Mouse (Mus musculus): ENCODE measurements at regions not wholly inside any gene's neighbourhood (a gene's known extent, or its start where the extent isn't known, plus 50 kb on each side); places are given as distances from the start of the nearest gene placed in this dataset.

GRCm38 (mm10) chr5:118354871-118355270, 109.8 kb downstream of the 2410131K14Rik start:
- no peak for ATAC-seq (ENCODE audit: low FRiP score)
- peaks cover 19% of the 10 kb centered on the region for H3K4me1 ChIP-seq
- H3K4me2 ChIP-seq: no peak overlapping the region
- H3K27me3 ChIP-seq (replicated peaks): no peaks in the 10 kb centered on the region
- no peak overlapping the region for H3K9ac ChIP-seq (replicated peaks)
- no peak overlapping the region for H3K4me3 ChIP-seq (replicated peaks)
- WGBS: 59% methylated on average over 3 of the region's 3 CpGs
- no peaks in the 10 kb centered on the region for H3K9me3 ChIP-seq (replicated peaks)
- H3K36me3 ChIP-seq: no peaks in the 10 kb centered on the region
- no peak overlapping the region for H3K27ac ChIP-seq (replicated peaks)

DNA sequence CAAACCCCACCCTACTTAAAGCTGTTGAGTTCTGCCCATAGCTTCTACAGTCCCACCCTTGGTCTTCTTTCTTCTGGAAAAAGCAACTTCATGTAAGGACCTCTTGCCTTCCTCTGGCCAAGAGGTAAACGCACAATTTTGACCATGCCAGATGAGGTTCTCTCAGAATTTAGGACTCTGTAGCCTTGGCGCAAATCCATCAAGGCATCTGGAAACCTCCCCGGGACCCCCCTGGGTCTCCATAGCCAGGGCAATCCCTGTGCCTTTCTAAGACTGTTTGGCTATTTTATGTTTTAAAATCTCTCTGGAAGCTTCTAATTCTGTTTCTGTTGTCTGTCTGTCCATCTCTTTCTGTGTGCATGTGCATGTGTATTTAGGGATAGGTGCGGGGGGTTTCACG, 110.3 kb downstream of the 2410131K14Rik start:
- Histone ChIP-seq H3K27me3 (replicated peaks) (no peaks in the 10 kb centered on the region), H3K4me2 (no peak overlapping the region), H3K36me3 (no peaks in the 10 kb centered on the region), H3K9ac (replicated peaks) (no peak overlapping the region), H3K27ac (replicated peaks) (no peak overlapping the region), H3K4me3 (replicated peaks) (no peak overlapping the region), H3K9me3 (replicated peaks) (no peaks in the 10 kb centered on the region), H3K4me1 (peaks cover 22% of the 10 kb centered on the region)
- ATAC-seq (ENCODE audit: low FRiP score): no peak
- 76% methylated on average over 5 of the region's 5 CpGs for WGBS

GRCm38 (mm10) chr5:118355691-118356337, 110.8 kb downstream of the 2410131K14Rik start:
- H3K9me3 ChIP-seq (replicated peaks): no peaks in the 10 kb centered on the region
- H3K27me3 ChIP-seq (replicated peaks): no peaks in the 10 kb centered on the region
- peaks cover 24% of the 10 kb centered on the region for H3K4me1 ChIP-seq
- H3K4me3 ChIP-seq (replicated peaks): no peak overlapping the region
- 44% methylated on average over 11 of the region's 11 CpGs for WGBS
- peak; percentile 61 for ATAC-seq (ENCODE audit: low FRiP score)
- peak overlapping the region; percentile 60 for H3K27ac ChIP-seq (replicated peaks)
- H3K9ac ChIP-seq (replicated peaks): no peak overlapping the region
- no peak overlapping the region for H3K4me2 ChIP-seq
- H3K36me3 ChIP-seq: no peaks in the 10 kb centered on the region

DNA sequence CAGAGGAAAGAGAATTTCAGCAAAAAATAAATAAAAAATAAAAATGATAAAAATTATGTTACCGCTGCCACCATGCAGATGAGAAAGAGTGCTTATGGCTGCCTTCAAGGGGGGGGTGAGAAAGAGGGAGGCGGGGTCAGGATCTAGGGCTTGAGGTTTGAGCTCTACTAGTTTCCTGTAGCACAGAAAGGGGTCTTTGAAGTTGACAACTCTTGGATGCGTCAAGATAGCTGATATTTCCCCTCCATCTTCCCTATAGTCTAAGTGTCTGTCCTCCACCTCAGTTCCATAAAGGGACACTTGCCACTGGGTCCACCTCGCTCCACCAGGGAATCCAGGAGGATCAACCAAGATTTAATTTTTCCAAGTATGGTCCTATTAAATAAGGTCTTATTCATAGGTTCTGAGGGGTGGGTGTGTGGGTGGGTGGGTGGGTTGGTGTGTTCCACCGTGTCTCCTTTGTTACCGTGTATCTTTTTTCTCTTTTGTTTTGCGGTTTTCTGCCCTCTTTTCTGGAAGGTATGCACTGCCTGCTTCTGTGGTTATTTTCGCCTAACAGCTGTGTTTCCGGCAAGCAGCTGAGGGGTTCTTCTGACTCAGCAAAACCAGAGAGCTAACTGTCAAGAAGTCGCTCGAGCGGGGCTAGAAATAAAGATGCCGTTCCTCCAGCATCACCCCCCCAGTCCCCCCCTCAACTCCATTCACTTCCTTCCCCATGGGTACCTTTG, 114.8 kb downstream of the 2410131K14Rik start:
- Histone ChIP-seq H3K27me3 (replicated peaks) (no peaks in the 10 kb centered on the region), H3K4me3 (replicated peaks) (no peak overlapping the region), H3K36me3 (no peaks in the 10 kb centered on the region), H3K27ac (replicated peaks) (no peak overlapping the region), H3K4me2 (no peak overlapping the region), H3K9ac (replicated peaks) (no peak overlapping the region), H3K9me3 (replicated peaks) (no peaks in the 10 kb centered on the region), H3K4me1 (peaks cover 19% of the 10 kb centered on the region)
- WGBS: 60% methylated on average over 13 of the region's 13 CpGs
- peak; percentile 35; the same call in 1 of the 2 replicates for ATAC-seq (ENCODE audit: low FRiP score)

DNA sequence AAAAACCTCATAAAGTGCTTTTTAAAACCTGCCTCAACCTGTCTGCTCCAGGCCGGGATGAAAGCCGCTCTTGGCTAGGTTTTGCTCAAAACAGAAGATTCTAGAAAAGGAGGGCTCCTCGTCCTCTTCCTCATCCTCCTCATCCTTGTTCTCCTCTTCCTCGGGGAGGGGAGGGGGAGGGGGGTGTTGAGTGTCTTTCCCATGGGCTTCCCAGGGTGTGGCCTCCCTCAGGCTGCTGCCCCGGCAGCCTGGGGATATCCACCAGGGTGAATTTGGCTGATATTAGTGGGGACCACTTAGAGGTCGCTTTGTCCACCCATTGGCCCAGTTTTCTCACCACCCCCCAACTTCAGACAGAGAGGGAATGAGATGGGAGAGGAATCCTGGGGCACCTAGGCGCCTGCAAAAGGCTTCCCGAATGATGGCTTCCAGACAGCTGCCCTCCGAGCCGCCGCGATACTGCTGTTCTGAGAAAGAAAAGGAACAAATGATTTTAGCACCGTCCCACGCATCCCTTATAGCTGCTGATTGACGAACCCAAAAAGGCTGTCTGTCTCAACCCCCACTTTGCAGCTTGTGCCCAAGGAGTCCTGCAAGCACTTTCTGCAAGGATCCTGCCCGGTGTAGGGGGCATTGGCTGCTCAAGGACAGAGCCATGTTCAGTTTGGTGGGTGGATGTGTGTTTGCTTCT, 115.5 kb downstream of the 2410131K14Rik start:
- Histone ChIP-seq H3K27me3 (replicated peaks) (no peaks in the 10 kb centered on the region), H3K27ac (replicated peaks) (no peak overlapping the region), H3K9me3 (replicated peaks) (no peaks in the 10 kb centered on the region), H3K4me1 (peaks cover 13% of the 10 kb centered on the region), H3K4me2 (no peak overlapping the region), H3K9ac (replicated peaks) (no peak overlapping the region), H3K36me3 (no peaks in the 10 kb centered on the region), H3K4me3 (replicated peaks) (no peak overlapping the region)
- no peak for ATAC-seq (ENCODE audit: low FRiP score)
- 69% methylated on average over 15 of the region's 16 CpGs for WGBS

- WGBS: 86% methylated on average over 13 of the region's 13 CpGs
- no peak for ATAC-seq (ENCODE audit: low FRiP score)
- H3K27me3 ChIP-seq (replicated peaks): no peaks in the 10 kb centered on the region
- no peak overlapping the region for H3K4me2 ChIP-seq
- H3K36me3 ChIP-seq: no peaks in the 10 kb centered on the region
- H3K9ac ChIP-seq (replicated peaks): no peak overlapping the region
- H3K4me3 ChIP-seq (replicated peaks): no peak overlapping the region
- no peaks in the 10 kb centered on the region for H3K9me3 ChIP-seq (replicated peaks)
- H3K27ac ChIP-seq (replicated peaks): no peak overlapping the region
- H3K4me1 ChIP-seq: peaks cover 5% of the 10 kb centered on the region
Measured at GRCm38 (mm10) chr5:118361133-118361852, 116.3 kb downstream of the 2410131K14Rik start.

- no peak overlapping the region for H3K4me3 ChIP-seq (replicated peaks)
- H3K27ac ChIP-seq (replicated peaks): no peak overlapping the region
- no peak overlapping the region for H3K9ac ChIP-seq (replicated peaks)
- H3K27me3 ChIP-seq (replicated peaks): no peaks in the 10 kb centered on the region
- H3K4me1 ChIP-seq: peaks cover 5% of the 10 kb centered on the region
- H3K9me3 ChIP-seq (replicated peaks): no peaks in the 10 kb centered on the region
- no peaks in the 10 kb centered on the region for H3K36me3 ChIP-seq
- ATAC-seq (ENCODE audit: low FRiP score): no peak
- 81% methylated on average over 8 of the region's 8 CpGs for WGBS
- no peak overlapping the region for H3K4me2 ChIP-seq
Measured at GRCm38 (mm10) chr5:118361853-118362406, 116.9 kb downstream of the 2410131K14Rik start.

DNA sequence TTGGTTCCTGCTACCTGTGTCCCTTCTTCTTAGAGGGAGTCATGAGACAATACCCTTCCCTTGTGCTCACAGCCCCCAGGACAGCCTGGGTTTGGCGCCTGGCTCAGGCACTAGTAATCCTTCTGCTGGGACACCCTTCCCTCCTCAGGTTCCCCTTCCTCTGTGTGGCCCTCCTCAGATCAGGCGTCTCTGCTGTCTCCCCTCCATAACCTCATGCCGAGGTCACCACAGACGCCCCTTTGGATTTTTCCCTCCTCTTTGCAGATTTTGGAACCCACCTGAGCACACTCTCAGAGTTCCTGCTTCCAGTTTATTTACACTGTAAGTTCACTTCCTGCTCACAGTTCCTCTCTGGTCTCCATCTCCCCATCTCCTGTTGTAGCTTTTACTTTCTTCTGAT, 117.7 kb downstream of the 2410131K14Rik start:
- H3K4me1 ChIP-seq: peaks cover 5% of the 10 kb centered on the region
- 86% methylated on average over 4 of the region's 4 CpGs for WGBS
- no peak overlapping the region for H3K4me3 ChIP-seq (replicated peaks)
- no peak overlapping the region for H3K27ac ChIP-seq (replicated peaks)
- no peaks in the 10 kb centered on the region for H3K27me3 ChIP-seq (replicated peaks)
- H3K9ac ChIP-seq (replicated peaks): no peak overlapping the region
- H3K9me3 ChIP-seq (replicated peaks): no peaks in the 10 kb centered on the region
- ATAC-seq (ENCODE audit: low FRiP score): no peak
- H3K36me3 ChIP-seq: no peaks in the 10 kb centered on the region
- H3K4me2 ChIP-seq: no peak overlapping the region

- 76% methylated on average over 6 of the region's 6 CpGs for WGBS
Measured at GRCm38 (mm10) chr5:118363154-118363553, 118.1 kb downstream of the 2410131K14Rik start.

DNA sequence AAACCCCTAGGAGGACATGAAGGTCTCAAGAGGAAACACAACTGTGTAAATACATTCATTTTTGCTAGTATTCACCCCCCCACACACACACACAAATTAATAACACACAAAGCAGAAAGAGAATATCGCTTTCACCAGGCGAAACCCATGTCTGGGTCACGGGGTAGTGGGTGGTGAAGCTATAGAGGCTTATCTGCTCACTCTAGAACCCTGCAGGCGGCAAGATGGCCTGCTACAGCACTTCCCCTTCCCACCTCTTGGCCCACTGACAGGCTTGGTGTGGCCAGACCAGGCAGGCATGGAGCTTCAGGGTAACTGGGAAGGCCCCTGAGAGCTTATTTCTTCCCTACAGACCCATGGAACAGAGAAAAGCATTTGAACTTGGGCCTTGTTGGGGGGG, 119.6 kb downstream of the 2410131K14Rik start:
- peaks cover 5% of the 10 kb centered on the region for H3K4me1 ChIP-seq
- no peak for ATAC-seq (ENCODE audit: low FRiP score)
- H3K9ac ChIP-seq (replicated peaks): no peak overlapping the region
- H3K9me3 ChIP-seq (replicated peaks): no peaks in the 10 kb centered on the region
- H3K36me3 ChIP-seq: no peaks in the 10 kb centered on the region
- H3K27ac ChIP-seq (replicated peaks): no peak overlapping the region
- WGBS: 88% methylated on average over 4 of the region's 4 CpGs
- no peaks in the 10 kb centered on the region for H3K27me3 ChIP-seq (replicated peaks)
- no peak overlapping the region for H3K4me2 ChIP-seq
- no peak overlapping the region for H3K4me3 ChIP-seq (replicated peaks)

More at GRCm38 (mm10) chr5:118363154-118363553, 118.1 kb downstream of the 2410131K14Rik start:
- Histone ChIP-seq H3K4me2 (no peak overlapping the region), H3K36me3 (no peaks in the 10 kb centered on the region), H3K9ac (replicated peaks) (no peak overlapping the region), H3K9me3 (replicated peaks) (no peaks in the 10 kb centered on the region), H3K4me3 (replicated peaks) (no peak overlapping the region), H3K4me1 (peaks cover 5% of the 10 kb centered on the region), H3K27ac (replicated peaks) (no peak overlapping the region), H3K27me3 (replicated peaks) (no peaks in the 10 kb centered on the region)
- ATAC-seq (ENCODE audit: low FRiP score): no peak

GRCm38 (mm10) chr5:118365196-118365595, 120.2 kb downstream of the 2410131K14Rik start:
- no peaks in the 10 kb centered on the region for H3K36me3 ChIP-seq
- 64% methylated on average over 7 of the region's 7 CpGs for WGBS
- H3K4me2 ChIP-seq: no peak overlapping the region
- no peak for ATAC-seq (ENCODE audit: low FRiP score)
- H3K4me3 ChIP-seq (replicated peaks): no peak overlapping the region
- peaks cover 3% of the 10 kb centered on the region for H3K4me1 ChIP-seq
- H3K9me3 ChIP-seq (replicated peaks): no peaks in the 10 kb centered on the region
- no peak overlapping the region for H3K9ac ChIP-seq (replicated peaks)
- H3K27me3 ChIP-seq (replicated peaks): no peaks in the 10 kb centered on the region
- no peak overlapping the region for H3K27ac ChIP-seq (replicated peaks)

All from neural tube, embryonic 15.5 days (tissue).